Mouse (Mus musculus): ENCODE data around the gene Cd164l2.

DNA sequence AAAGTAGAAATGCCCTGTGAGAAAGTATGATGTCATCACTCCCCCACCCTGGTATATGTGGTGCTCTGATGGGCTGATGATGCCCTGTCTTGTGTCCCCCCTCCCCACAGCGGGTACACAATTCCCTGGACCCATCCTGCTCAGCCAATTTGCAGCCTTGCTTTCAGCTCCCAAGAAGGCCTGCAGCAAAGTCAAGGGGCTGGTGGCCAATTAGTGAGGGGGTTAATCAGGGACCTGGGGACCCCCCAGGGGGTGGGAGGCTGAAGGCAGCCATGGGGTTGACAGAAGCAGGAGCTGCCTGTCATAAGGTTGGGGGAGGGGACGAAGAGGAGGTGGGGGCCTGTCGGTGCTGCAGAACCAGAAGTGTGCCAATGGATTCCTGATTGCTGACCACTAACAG, 8.3 kb upstream of the Cd164l2 start:
- no peak for TF ChIP-seq CTCF (IDR thresholded peaks at IDR 0.05; ENCODE audit: low read depth, low read length)
- no peak for TF ChIP-seq GATA2 (IDR thresholded peaks at IDR 0.05; ENCODE audit: borderline replicate concordance, low read depth, low read length)
- no peak for TF ChIP-seq TAL1 (conservative IDR thresholded peaks at IDR 0.05; ENCODE audit: low read depth, low read length)
